Mouse (Mus musculus) embryonic facial prominence, embryonic 11.5 days (tissue): ENCODE data around the gene Fchsd2. TPM values are rescaled to one million over a fixed set of nuclear protein-coding genes. Genes with fewer than 3 reads are reported as not detected.

Experiments
- ATAC-seq: fragments of 200-750 bp; cut with Nextera tagmentation; replicated peaks from 2 replicates; pipeline ENCODE4 v1.8.0; 2017; ENCODE audit warnings: low read depth; ENCODE audit not compliant: insufficient number of reproducible peaks, low FRiP score, low TSS enrichment
- DNase-seq: peaks from one replicate; pipeline ENCODE4 v3.0.0-alpha.2; 2015; ENCODE audit warnings: low spot score
- H3K27ac ChIP-seq: fragments of 300-500 bp; sonication (generic); replicated peaks from 2 replicates; pipeline ENCODE4 v1.5.1; 2014; ENCODE audit warnings: mild to moderate bottlenecking, low read depth, low read length, control low read depth
- H3K27me3 ChIP-seq: fragments of 300-500 bp; sonication (generic); 2 replicates; pipeline ENCODE4 v1.6.1; 2014; ENCODE audit warnings: mild to moderate bottlenecking, low read length, moderate library complexity, mixed read lengths; ENCODE audit not compliant: control insufficient read depth, insufficient read depth
- H3K36me3 ChIP-seq: fragments of 300-500 bp; sonication (generic); replicated peaks from 2 replicates; pipeline ENCODE4 v1.6.1; 2014; ENCODE audit warnings: low read depth, mild to moderate bottlenecking, low read length, moderate library complexity, mixed read lengths; ENCODE audit not compliant: control insufficient read depth, insufficient read depth
- H3K4me1 ChIP-seq: fragments of 300-500 bp; sonication (generic); 2 replicates; pipeline ENCODE4 v1.6.1; 2014; ENCODE audit warnings: low read length, mixed read lengths; ENCODE audit not compliant: control insufficient read depth, insufficient read depth
- H3K4me2 ChIP-seq: fragments of 300-500 bp; sonication (generic); 2 replicates; pipeline ENCODE4 v1.6.1; 2014; ENCODE audit warnings: low read depth, mild to moderate bottlenecking, control low read depth, low read length, moderate library complexity
- H3K4me3 ChIP-seq: fragments of 300-500 bp; sonication (generic); 2 replicates; pipeline ENCODE4 v1.5.1; 2014; ENCODE audit warnings: low read depth, low read length, control low read depth
- H3K9ac ChIP-seq: fragments of 300-500 bp; sonication (generic); replicated peaks from 2 replicates; pipeline ENCODE4 v1.6.1; 2014; ENCODE audit warnings: mild to moderate bottlenecking, control low read depth, low read length
- H3K9me3 ChIP-seq: fragments of 300-500 bp; sonication (generic); replicated peaks from 2 replicates; pipeline ENCODE4 v1.6.1; 2016; ENCODE audit warnings: mild to moderate bottlenecking, low read length, inconsistent platforms, mixed read lengths; ENCODE audit not compliant: control insufficient read depth
- WGBS: fragments of 180-500 bp; shearing (Covaris S2); extraction: QIAGEN DNeasy Blood & Tissue Kit; methylation state at CpG from one replicate; pipeline ENCODE4 v1.1.7; 2014; 5-methylcytosine and 5-hydroxymethylcytosine counted together
- polyA plus RNA-seq: library from polyadenylated mRNA; unstranded; fragments of >200 nt; fragmentation: Nextera tagmentation; extraction: Ambion mirVana; gene quantifications from 2 replicates; pipeline ENCODE4 v1.2.1, GENCODE M21; 2014

Gene Fchsd2
- polyA plus RNA-seq, 1 experiment from 2014 or later = 23.9 TPM

- DNase-seq (no peak), ATAC-seq (no peak)
- Histone ChIP-seq H3K9ac (no peak overlapping the region), H3K36me3 (no peaks in the 10 kb centered on the region), H3K27me3 (peaks cover 8% of the 10 kb centered on the region; the same call in 1 of the 2 replicates), H3K4me2 (no peak overlapping the region), H3K9me3 (no peaks in the 10 kb centered on the region), H3K27ac (no peak overlapping the region), H3K4me1 (no peaks in the 10 kb centered on the region; the same call in 1 of the 2 replicates), H3K4me3 (no peak overlapping the region)
- WGBS = 64% methylated on average over 1 of the region's 1 CpGs
Measured at GRCm38 (mm10) chr7:101295438-101295837, 202.8 kb downstream of the Fchsd2 start.

DNA sequence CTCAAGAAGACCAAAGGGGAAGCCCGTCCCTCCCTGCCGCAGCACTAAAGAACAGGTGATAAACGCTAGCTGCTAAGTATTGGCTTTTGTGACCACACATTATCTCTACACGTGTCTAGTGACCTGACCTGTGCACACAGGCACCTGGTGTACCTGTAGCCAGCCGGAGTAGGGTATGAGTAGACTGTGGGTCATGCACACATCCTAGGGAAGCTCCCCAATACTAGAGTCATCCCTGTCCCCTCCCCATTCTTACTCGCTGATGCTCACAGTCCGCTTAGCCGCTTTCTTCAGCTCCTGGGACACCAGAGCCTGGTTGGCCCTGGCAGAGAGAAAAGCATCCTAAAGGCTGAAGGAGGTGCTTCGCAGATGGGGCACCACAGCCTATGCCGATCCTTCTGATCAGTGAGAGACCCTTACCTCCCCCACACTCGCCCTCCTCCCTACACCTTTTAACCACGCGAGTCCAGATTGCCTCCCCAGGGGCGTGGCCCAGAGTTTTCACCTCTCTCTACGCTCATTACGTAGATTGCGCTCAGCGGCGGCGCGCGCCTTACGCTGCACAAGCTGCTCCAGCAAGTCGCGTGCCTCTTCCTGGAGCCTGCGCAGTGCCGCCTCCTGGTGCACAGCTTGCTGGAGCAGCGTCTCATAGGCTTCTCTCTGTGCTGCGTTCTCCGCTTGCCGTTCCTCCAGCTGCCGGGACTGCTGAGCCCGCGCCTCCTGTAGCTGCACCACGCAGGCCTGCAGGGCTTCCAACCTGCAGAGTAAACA, 203.8 kb downstream of the Fchsd2 start:
- Histone ChIP-seq H3K9ac (peak overlapping the region; percentile 60), H3K4me3 (peak overlapping the region; percentile 32), H3K9me3 (no peaks in the 10 kb centered on the region), H3K27me3 (peaks cover 8% of the 10 kb centered on the region; the same call in 1 of the 2 replicates), H3K36me3 (no peaks in the 10 kb centered on the region), H3K4me2 (peak overlapping the region; percentile 74), H3K27ac (0 out of 2 replicates have a peak overlapping the region, but pooled peaks have one; percentile 35), H3K4me1 (no peaks in the 10 kb centered on the region; the same call in 1 of the 2 replicates)
- WGBS = 9% methylated on average over 35 of the region's 35 CpGs
- ATAC-seq (peak; percentile 75), DNase-seq (peak; percentile 91)

DNA sequence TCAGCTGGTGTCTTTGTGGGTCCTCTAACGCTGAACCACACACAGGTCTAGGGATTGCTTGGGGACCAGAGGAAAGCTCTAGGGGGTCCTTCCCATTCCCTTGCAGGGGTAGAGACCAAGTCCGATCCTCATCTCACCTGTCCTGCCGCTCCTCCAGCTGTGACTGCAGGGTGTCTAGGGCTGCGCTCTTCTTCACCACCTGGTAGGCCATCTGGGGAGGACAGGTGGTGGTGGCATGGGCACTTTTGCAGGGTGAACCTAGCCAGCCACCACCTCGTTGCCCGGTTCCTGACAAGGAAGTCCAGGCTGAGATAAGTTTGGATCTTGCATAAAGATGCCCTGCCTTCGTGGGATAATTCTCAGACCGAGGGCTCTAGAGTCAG, 204.4 kb downstream of the Fchsd2 start:
- Histone ChIP-seq H3K27ac (0 out of 2 replicates have a peak overlapping the region, but pooled peaks have one; percentile 35), H3K9ac (peak overlapping the region; percentile 60), H3K4me3 (peak overlapping the region; percentile 32), H3K4me1 (no peaks in the 10 kb centered on the region; the same call in 1 of the 2 replicates), H3K27me3 (peaks cover 8% of the 10 kb centered on the region; the same call in 1 of the 2 replicates), H3K36me3 (no peaks in the 10 kb centered on the region), H3K4me2 (peak overlapping the region; percentile 74), H3K9me3 (no peaks in the 10 kb centered on the region)
- WGBS = 26% methylated on average over 8 of the region's 8 CpGs
- ATAC-seq = 0 out of 2 replicates have a peak, but pooled peaks have one; percentile 12
- no peak for DNase-seq

DNA sequence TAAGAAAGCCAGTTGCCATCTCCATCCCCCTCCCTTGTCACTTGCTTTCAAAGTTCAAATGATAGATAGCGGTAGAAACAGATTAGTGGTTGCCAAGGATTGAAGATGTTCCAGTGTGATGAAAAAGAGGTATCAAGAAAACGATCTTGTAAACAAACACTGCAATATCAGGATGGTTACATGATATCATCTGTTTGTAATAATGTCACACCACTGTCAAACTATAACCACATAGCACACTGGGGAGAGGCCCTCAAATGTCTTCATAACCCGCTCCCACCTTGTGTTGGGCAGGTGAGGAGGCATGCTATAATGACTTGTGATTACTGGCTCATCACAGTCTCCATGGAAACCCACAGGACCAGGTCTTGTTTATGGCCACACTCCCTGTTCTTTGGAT, 205.7 kb downstream of the Fchsd2 start:
- H3K27me3 ChIP-seq = peaks cover 8% of the 10 kb centered on the region; the same call in 1 of the 2 replicates
- no peaks in the 10 kb centered on the region; the same call in 1 of the 2 replicates for H3K4me1 ChIP-seq
- no peak overlapping the region for H3K27ac ChIP-seq
- H3K4me3 ChIP-seq = no peak overlapping the region
- WGBS = 92% methylated on average over 3 of the region's 3 CpGs
- H3K4me2 ChIP-seq = no peak overlapping the region
- no peaks in the 10 kb centered on the region for H3K36me3 ChIP-seq
- ATAC-seq (no peak), DNase-seq (no peak)
- no peaks in the 10 kb centered on the region for H3K9me3 ChIP-seq
- H3K9ac ChIP-seq = no peak overlapping the region

DNA sequence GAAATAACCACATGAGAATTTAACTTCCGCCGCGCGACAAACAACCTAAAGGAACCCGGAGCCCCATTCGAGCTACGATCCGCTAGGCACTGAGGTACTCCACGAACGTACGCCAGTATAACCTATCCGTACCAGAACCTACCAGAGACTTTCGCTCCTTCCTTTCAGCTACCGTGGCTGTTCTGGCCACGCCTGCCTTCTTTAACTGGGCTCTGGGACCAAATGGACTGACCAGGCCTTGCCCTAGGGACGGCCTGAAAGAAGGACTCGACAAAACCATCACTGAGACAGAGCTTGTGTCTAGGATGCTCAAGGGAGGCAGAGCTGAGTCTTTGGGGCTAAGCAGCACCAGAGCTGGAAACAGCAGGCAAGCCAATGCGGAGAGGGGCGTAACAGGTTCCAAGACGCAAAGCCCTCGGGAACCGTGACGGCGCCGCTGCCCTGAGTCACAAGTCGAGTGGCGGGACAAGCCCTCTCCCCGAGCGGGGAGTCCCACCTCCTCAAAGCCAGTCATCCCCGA, 208.8 kb downstream of the Fchsd2 start:
- H3K9me3 ChIP-seq = no peaks in the 10 kb centered on the region
- H3K4me2 ChIP-seq = peak overlapping the region; percentile 84
- H3K27ac ChIP-seq = no peak overlapping the region
- ATAC-seq = peak; percentile 21
- peak; percentile 21 for DNase-seq
- H3K4me3 ChIP-seq = peak overlapping the region; percentile 66
- H3K27me3 ChIP-seq = peaks cover 8% of the 10 kb centered on the region; the same call in 1 of the 2 replicates
- H3K9ac ChIP-seq = peak overlapping the region; percentile 58
- no peaks in the 10 kb centered on the region for H3K36me3 ChIP-seq
- H3K4me1 ChIP-seq = no peaks in the 10 kb centered on the region; the same call in 1 of the 2 replicates
- WGBS = under 1% methylated on average over 30 of the region's 30 CpGs

DNA sequence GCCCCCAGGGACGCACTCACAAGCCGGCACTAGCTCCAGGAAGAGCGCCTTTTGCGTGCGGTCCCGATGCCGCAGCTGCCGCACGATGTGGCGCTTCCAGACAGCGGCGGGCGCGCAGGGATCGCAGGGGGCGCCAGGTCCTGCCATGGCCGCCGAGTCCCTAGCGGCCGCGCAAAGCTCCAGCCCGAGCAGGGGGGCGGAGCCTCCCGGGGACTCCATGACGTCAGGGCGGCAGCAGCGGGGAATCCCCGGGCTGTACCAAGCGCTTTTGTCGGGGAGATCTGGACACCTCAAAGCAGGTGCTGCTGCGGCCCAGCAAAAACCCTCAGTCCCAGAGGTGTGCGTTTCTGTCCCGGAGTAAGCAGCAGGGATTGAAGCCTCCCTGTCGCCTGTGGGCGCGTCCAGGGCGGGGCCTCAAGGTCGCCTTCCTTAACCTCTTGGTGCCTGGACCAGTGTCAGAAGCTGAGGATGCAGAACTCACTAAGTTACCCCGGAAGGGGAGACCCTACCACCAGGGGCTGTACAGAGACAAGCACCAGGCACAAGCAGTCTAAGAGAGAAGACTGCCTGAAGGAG, 209.3 kb downstream of the Fchsd2 start, which contains the start of gene Atg16l2:
Gene Atg16l2 (minus strand): TSS at position 371 of the 576 bp plus-strand sequence.
- ATAC-seq (peak; percentile 96), DNase-seq (peak; percentile 93)
- Histone ChIP-seq H3K27ac (no peak within 1 kb of the TSS; the same call in 1 of the 2 replicates), H3K9ac (peak within 1 kb of the TSS; percentile 58), H3K4me2 (peak within 1 kb of the TSS; percentile 84), H3K4me1 (no peaks in the 10 kb centered on the region; the same call in 1 of the 2 replicates), H3K27me3 (peaks cover 8% of the 10 kb centered on the region; the same call in 1 of the 2 replicates), H3K36me3 (no peaks in the 10 kb centered on the region), H3K4me3 (peak within 1 kb of the TSS; percentile 66), H3K9me3 (no peaks in the 10 kb centered on the region)
- WGBS = under 1% methylated on average over 36 of the region's 39 CpGs

GRCm38 (mm10) chr7:101302691-101303090, 210.0 kb downstream of the Fchsd2 start:
- ATAC-seq (no peak), DNase-seq (no peak)
- H3K9ac ChIP-seq = no peak overlapping the region
- H3K9me3 ChIP-seq = no peaks in the 10 kb centered on the region
- peak overlapping the region; percentile 84 for H3K4me2 ChIP-seq
- no peak overlapping the region for H3K27ac ChIP-seq
- H3K36me3 ChIP-seq = no peaks in the 10 kb centered on the region
- H3K4me1 ChIP-seq = no peaks in the 10 kb centered on the region; the same call in 1 of the 2 replicates
- WGBS = 23% methylated on average over 7 of the region's 7 CpGs
- peaks cover 8% of the 10 kb centered on the region; the same call in 1 of the 2 replicates for H3K27me3 ChIP-seq
- H3K4me3 ChIP-seq = peak overlapping the region; percentile 66; the same call in 1 of the 2 replicates
